Mouse (Mus musculus) kidney, adult 2 months (tissue): ENCODE results near the gene Cd33.

Experiments
- CTCF ChIP-seq: fragments of 200-500 bp; conservative IDR thresholded peaks from 2 replicates; pipeline ENCODE4 v1.5.1; 2011; ENCODE audit warnings: low read depth, mild to moderate bottlenecking, control low read depth, low read length, moderate library complexity, mixed read lengths; ENCODE audit not compliant: insufficient read depth, insufficient read length
- POLR2A ChIP-seq: fragments of 200-500 bp; IDR thresholded peaks from one replicate; pipeline ENCODE4 v1.6.1; 2011; ENCODE audit warnings: low read depth, low read length, control low read depth

DNA sequence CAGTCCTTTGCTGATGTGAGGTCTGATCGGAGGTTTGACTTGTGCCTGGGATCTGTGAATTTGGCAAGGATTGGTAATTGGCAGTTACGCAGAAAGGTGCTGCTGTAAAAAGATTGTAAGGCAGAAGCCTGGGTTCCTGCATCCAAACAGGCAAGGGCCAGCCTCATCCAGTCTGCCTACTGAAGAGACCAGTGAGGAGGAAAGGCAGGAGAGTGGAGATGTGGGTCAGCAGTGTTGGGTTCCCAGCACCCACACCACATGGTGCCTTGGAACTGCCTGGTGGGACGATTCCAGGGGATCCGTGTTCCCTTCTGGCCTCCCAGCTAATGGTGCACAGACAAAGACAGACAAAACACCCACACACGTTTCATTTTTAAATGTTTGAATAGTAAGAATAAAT is 36.3 kb upstream of the Cd33 start:
- no peak for TF ChIP-seq CTCF
- TF ChIP-seq POLR2A, result no peak
